Mouse (Mus musculus): ENCODE data around the gene Vamp8.

GRCm38 (mm10) chr6:72369557-72369956, 20.9 kb downstream of the Vamp8 start:
- TF ChIP-seq CTCF (IDR thresholded peaks at IDR 0.05; ENCODE audit: insufficient read depth, low read length) = no peak
- TF ChIP-seq POLR2A (IDR thresholded peaks at IDR 0.05; ENCODE audit: borderline replicate concordance, extremely low read depth, low read depth, low read length) = no peak

Data from lung, adult 2 months (tissue).